Mouse (Mus musculus): ENCODE results near the gene Vps8. TPM values are rescaled to one million over a fixed set of nuclear protein-coding genes. Genes with fewer than 3 reads are reported as not detected.

Vps8 gene
- total and polyA plus RNA-seq, 3 experiments, result 26.2 to 50.1 (median 30.3) TPM

DNA sequence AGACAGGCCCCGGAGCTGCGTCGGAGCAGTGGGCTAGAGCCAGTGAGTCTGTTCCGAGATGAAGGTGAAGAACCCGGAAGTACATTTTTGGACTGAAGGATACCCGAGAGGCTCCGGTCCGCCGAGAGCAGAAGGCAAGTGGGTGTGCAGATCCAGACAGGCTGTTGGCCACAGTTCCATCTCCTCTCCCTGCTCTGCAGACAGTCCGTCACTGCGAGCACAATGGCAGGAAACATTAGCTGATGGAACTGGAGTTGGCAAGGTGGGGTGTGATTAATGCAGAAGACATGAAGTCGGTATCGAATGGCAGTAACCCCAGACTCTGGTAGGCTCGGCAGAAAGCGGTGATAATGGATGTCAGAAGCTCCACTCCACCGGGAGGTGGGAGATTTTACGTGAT lies 20.9 kb upstream of the Vps8 start:
- H3K9me3 ChIP-seq (replicated peaks), result no peaks in the 10 kb centered on the region
- H3K4me3 ChIP-seq (ENCODE audit: low read depth, low read length), result no peak overlapping the region
- DNase-seq (ENCODE audit: low spot score), result no peak
- no peak for ATAC-seq (ENCODE audit: extremely low read depth, insufficient number of reproducible peaks, low FRiP score, poor library complexity, severe bottlenecking)
- TF ChIP-seq TAL1 (conservative IDR thresholded peaks at IDR 0.05; ENCODE audit: low read depth, low read length) (no peak), POLR2AphosphoS5 (IDR thresholded peaks at IDR 0.05; ENCODE audit: insufficient replicate concordance, low read depth, low read length) (no peak), CTCF (IDR thresholded peaks at IDR 0.05; ENCODE audit: low read depth, low read length) (no peak), GATA2 (IDR thresholded peaks at IDR 0.05; ENCODE audit: borderline replicate concordance, low read depth, low read length) (no peak), GATA1 (IDR thresholded peaks at IDR 0.05; ENCODE audit: borderline replicate concordance, low read length) (no peak)
- no peaks in the 10 kb centered on the region for H3K36me3 ChIP-seq (replicated peaks)
- peaks cover 32% of the 10 kb centered on the region for H3K27me3 ChIP-seq (ENCODE audit: insufficient read depth, low read length)
- H3K4me1 ChIP-seq (ENCODE audit: insufficient read depth, low read depth, low read length), result no peaks in the 10 kb centered on the region

DNA sequence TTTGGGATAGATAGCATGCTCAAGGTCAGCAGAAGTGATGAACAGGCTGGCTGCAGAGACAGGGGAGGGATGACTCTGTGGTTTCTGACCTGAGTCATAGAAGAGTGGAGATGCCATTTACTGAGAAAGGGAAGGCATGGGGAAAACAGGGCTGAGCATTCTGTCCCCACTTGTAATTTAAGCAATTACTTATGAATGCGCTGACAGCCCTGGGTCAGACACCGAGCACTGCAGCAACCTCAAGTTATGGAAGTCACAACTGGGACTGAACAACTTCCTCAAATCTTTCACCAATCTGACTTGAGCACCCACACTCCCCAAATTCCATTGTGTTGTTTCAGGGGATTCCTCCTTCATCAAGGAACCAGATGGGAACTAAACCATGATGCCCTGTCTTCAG lies 19.5 kb upstream of the Vps8 start:
- Histone ChIP-seq H3K9me3 (replicated peaks) (no peaks in the 10 kb centered on the region), H3K36me3 (replicated peaks) (no peaks in the 10 kb centered on the region), H3K4me1 (ENCODE audit: insufficient read depth, low read depth, low read length) (no peaks in the 10 kb centered on the region), H3K4me3 (ENCODE audit: low read depth, low read length) (no peak overlapping the region), H3K27me3 (ENCODE audit: insufficient read depth, low read length) (peaks cover 22% of the 10 kb centered on the region)
- DNase-seq (ENCODE audit: low spot score) (no peak), ATAC-seq (ENCODE audit: extremely low read depth, insufficient number of reproducible peaks, low FRiP score, poor library complexity, severe bottlenecking) (no peak)
- TF ChIP-seq CTCF (IDR thresholded peaks at IDR 0.05; ENCODE audit: low read depth, low read length), result no peak
- TF ChIP-seq POLR2AphosphoS5 (IDR thresholded peaks at IDR 0.05; ENCODE audit: insufficient replicate concordance, low read depth, low read length), result no peak
- no peak for TF ChIP-seq TAL1 (conservative IDR thresholded peaks at IDR 0.05; ENCODE audit: low read depth, low read length)
- no peak for TF ChIP-seq GATA1 (IDR thresholded peaks at IDR 0.05; ENCODE audit: borderline replicate concordance, low read length)
- no peak for TF ChIP-seq GATA2 (IDR thresholded peaks at IDR 0.05; ENCODE audit: borderline replicate concordance, low read depth, low read length)

DNA sequence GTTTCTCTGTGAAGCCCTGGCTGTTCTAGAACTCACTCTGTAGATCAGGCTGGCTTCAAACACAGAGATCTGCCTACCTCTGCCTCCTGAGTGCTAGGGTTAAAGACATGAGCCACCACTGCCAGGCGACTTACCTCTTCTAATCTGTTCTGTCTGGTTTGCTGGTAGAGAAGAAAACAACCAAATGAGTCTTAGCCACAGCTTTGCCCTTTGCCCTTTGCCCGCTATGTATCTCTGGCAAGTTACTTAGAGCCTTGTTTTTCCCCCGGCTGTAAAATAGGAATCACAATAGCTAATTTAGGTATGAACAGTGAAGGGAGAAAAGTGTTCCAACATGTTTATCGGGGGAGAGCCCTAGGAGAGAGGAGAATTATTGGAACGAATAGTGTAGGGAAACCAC lies 18.3 kb upstream of the Vps8 start:
- Histone ChIP-seq H3K4me1 (ENCODE audit: insufficient read depth, low read depth, low read length) (no peaks in the 10 kb centered on the region), H3K9me3 (replicated peaks) (no peaks in the 10 kb centered on the region), H3K36me3 (replicated peaks) (no peaks in the 10 kb centered on the region), H3K4me3 (ENCODE audit: low read depth, low read length) (no peak overlapping the region), H3K27me3 (ENCODE audit: insufficient read depth, low read length) (peaks cover 16% of the 10 kb centered on the region)
- no peak for DNase-seq (ENCODE audit: low spot score)
- no peak for ATAC-seq (ENCODE audit: extremely low read depth, insufficient number of reproducible peaks, low FRiP score, poor library complexity, severe bottlenecking)
- TF ChIP-seq GATA2 (IDR thresholded peaks at IDR 0.05; ENCODE audit: borderline replicate concordance, low read depth, low read length), result no peak
- TF ChIP-seq TAL1 (conservative IDR thresholded peaks at IDR 0.05; ENCODE audit: low read depth, low read length), result no peak
- no peak for TF ChIP-seq CTCF (IDR thresholded peaks at IDR 0.05; ENCODE audit: low read depth, low read length)
- no peak for TF ChIP-seq POLR2AphosphoS5 (IDR thresholded peaks at IDR 0.05; ENCODE audit: insufficient replicate concordance, low read depth, low read length)
- TF ChIP-seq GATA1 (IDR thresholded peaks at IDR 0.05; ENCODE audit: borderline replicate concordance, low read length), result no peak

DNA sequence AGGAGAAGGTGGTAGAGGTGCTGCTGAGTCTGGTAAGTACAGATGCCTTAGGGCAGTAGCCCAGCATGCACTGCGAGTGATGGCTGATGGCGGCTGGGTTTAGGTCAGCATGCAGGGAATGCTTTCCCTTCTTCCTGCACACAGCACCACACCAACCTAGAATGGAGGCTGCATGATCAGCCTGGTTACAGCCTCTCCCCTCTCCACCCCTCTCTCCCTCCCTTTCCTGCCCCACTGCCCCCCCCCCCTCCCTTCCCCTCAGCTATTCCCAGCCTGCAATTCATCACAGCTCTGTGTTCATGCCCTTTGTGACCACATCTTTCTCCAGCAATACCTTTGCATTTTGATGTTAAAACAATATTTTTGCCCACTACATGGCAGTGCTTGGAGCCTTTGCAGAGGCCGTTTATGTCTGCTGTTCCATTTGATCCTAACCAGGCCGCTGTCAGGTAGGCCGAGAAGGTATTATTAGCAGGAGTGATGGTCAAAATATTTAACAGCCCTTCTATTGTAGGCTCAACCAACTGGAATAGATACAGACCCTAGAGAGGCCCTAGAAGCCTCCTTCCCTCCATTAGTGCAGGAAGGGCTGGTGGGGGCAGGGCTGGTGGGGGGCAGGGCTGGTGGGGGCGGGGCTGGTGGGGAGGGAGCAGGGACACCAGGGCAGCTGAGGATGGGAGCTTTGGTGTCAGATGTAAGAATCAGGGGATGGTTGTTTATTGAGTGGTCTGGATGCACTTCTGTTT lies 17.5 kb upstream of the Vps8 start:
- Histone ChIP-seq H3K27me3 (ENCODE audit: insufficient read depth, low read length) (peaks cover 17% of the 10 kb centered on the region), H3K9me3 (replicated peaks) (no peaks in the 10 kb centered on the region), H3K4me3 (ENCODE audit: low read depth, low read length) (no peak overlapping the region), H3K4me1 (ENCODE audit: insufficient read depth, low read depth, low read length) (no peaks in the 10 kb centered on the region), H3K36me3 (replicated peaks) (no peaks in the 10 kb centered on the region)
- ATAC-seq (ENCODE audit: extremely low read depth, insufficient number of reproducible peaks, low FRiP score, poor library complexity, severe bottlenecking), result no peak
- TF ChIP-seq POLR2AphosphoS5 (IDR thresholded peaks at IDR 0.05; ENCODE audit: insufficient replicate concordance, low read depth, low read length), result no peak
- TF ChIP-seq GATA1 (IDR thresholded peaks at IDR 0.05; ENCODE audit: borderline replicate concordance, low read length), result no peak
- no peak for TF ChIP-seq GATA2 (IDR thresholded peaks at IDR 0.05; ENCODE audit: borderline replicate concordance, low read depth, low read length)
- TF ChIP-seq TAL1 (conservative IDR thresholded peaks at IDR 0.05; ENCODE audit: low read depth, low read length), result no peak
- no peak for TF ChIP-seq CTCF (IDR thresholded peaks at IDR 0.05; ENCODE audit: low read depth, low read length)
- no peak for DNase-seq (ENCODE audit: low spot score)

DNA sequence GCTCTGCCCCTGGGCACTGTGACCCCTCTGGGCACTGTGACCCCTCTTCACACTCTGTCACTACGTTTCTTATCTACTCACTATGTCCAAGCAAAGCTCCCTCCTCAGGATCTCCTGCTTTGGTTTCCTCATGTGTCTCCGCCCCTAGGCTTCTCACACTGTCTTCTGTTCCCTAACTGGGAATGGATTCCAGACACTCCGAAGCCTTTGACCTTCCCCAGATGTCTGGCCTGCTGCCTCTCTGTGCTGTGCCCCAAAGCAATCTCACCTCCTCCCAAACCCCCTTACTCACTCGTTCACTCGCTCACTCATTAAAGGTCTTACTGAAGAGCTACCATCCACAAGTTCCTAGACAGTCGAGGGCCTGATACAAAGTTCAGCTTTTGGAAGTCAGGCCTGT lies 16.8 kb upstream of the Vps8 start:
- Histone ChIP-seq H3K36me3 (replicated peaks) (no peaks in the 10 kb centered on the region), H3K27me3 (ENCODE audit: insufficient read depth, low read length) (peaks cover 18% of the 10 kb centered on the region), H3K4me3 (ENCODE audit: low read depth, low read length) (no peak overlapping the region), H3K9me3 (replicated peaks) (no peaks in the 10 kb centered on the region), H3K4me1 (ENCODE audit: insufficient read depth, low read depth, low read length) (no peaks in the 10 kb centered on the region)
- TF ChIP-seq TAL1 (conservative IDR thresholded peaks at IDR 0.05; ENCODE audit: low read depth, low read length) (no peak), CTCF (IDR thresholded peaks at IDR 0.05; ENCODE audit: low read depth, low read length) (no peak), GATA1 (IDR thresholded peaks at IDR 0.05; ENCODE audit: borderline replicate concordance, low read length) (no peak), GATA2 (IDR thresholded peaks at IDR 0.05; ENCODE audit: borderline replicate concordance, low read depth, low read length) (no peak), POLR2AphosphoS5 (IDR thresholded peaks at IDR 0.05; ENCODE audit: insufficient replicate concordance, low read depth, low read length) (no peak)
- no peak for ATAC-seq (ENCODE audit: extremely low read depth, insufficient number of reproducible peaks, low FRiP score, poor library complexity, severe bottlenecking)
- DNase-seq (ENCODE audit: low spot score), result no peak

DNA sequence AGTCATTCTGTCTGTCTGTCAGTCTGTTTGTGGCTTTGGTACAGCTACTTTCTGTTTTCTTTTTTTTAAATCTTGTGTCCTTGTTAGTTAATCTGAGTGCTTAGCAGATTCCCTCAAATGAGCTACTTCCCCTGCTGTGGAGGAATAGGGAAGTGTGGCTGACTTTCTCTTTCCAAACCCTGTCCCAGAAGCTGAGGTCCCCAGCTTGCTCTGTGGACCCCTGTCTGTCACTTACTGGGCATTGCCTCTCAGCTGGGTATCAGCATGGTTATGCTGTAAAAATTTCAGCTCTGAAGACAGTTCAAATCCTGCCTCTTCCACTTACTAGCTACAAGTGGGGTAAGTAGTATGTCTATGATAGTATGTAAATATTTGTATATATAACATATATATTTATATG lies 11.1 kb upstream of the Vps8 start:
- TF ChIP-seq CTCF (IDR thresholded peaks at IDR 0.05; ENCODE audit: low read depth, low read length), result no peak
- TF ChIP-seq GATA1 (IDR thresholded peaks at IDR 0.05; ENCODE audit: borderline replicate concordance, low read length), result no peak
- no peak for TF ChIP-seq POLR2AphosphoS5 (IDR thresholded peaks at IDR 0.05; ENCODE audit: insufficient replicate concordance, low read depth, low read length)
- TF ChIP-seq GATA2 (IDR thresholded peaks at IDR 0.05; ENCODE audit: borderline replicate concordance, low read depth, low read length), result no peak
- TF ChIP-seq TAL1 (conservative IDR thresholded peaks at IDR 0.05; ENCODE audit: low read depth, low read length), result no peak
- DNase-seq (ENCODE audit: low spot score), result no peak
- H3K4me3 ChIP-seq (ENCODE audit: low read depth, low read length), result no peak overlapping the region
- peaks cover 37% of the 10 kb centered on the region for H3K27me3 ChIP-seq (ENCODE audit: insufficient read depth, low read length)
- H3K4me1 ChIP-seq (ENCODE audit: insufficient read depth, low read depth, low read length), result peaks cover 3% of the 10 kb centered on the region
- no peaks in the 10 kb centered on the region for H3K9me3 ChIP-seq (replicated peaks)
- H3K36me3 ChIP-seq (replicated peaks), result no peaks in the 10 kb centered on the region
- no peak for ATAC-seq (ENCODE audit: extremely low read depth, insufficient number of reproducible peaks, low FRiP score, poor library complexity, severe bottlenecking)
